10 mouse cellular contexts compared by ENCODE assay signal in the genomic region with DNA sequence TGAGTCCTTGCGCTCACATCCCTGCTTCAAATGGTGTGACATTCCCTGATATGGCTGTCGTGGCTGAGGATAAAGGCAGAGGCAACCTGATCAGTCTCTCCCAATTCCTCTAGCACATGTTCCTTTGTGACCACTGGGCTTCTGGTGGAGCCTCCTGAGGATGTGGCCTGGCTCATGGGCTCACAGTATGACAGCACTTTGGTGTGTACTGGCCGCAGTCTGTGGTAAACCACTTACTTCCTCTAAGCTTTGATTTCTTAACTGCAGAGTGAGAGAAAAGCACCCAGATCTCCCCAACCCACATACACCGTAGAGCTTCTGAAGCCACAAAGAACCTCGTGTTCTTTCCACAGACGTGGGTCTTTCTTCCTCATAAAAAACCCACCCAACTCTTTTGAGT. TPM values are rescaled to one million over a fixed set of nuclear protein-coding genes. Genes with fewer than 3 reads are reported as not detected.
A peak's percentile ranks its signal among the peaks of the same experiment; 100 is the strongest.
DNase-seq lines count a peak whose midpoint lies in the region; ATAC-seq and TF ChIP-seq lines count a peak whose summit lies in the region.
"Had no signal": no experiment of that assay in that cellular context is flagged by ENCODE, and none has a peak within 500 bp of the region (broad histone marks: within the 10 kb centered on the region; RNA-seq: fewer than 3 reads in every experiment).

No protein-coding gene starts in this region.

- no peak; the same call in 1 of the 2 replicates for ATAC-seq in liver, embryonic 12.5 days
- ATAC-seq in activated CD4-positive, CD25-positive, alpha-beta regulatory T cell, adult 4 months = peak; percentile 79
- peak; percentile 87 for ATAC-seq in monocyte, adult 5-6 weeks (replicated peaks; ENCODE audit: insufficient number of reproducible peaks, low FRiP score, low TSS enrichment, poor library complexity, severe bottlenecking)

- 84% methylated on average over 6 of the region's 6 CpGs for WGBS in liver, adult 2 months
- 30% methylated on average over 6 of the region's 6 CpGs for WGBS in liver, embryonic 12.5 days (ENCODE audit: insufficient replicate concordance)

- H3K27me3 ChIP-seq in liver, adult 2 months (ENCODE audit: control insufficient read depth, insufficient read depth, low read length) = no peaks in the 10 kb centered on the region
- 0 out of 2 replicates have a peak, but pooled peaks cover 7% of the 10 kb centered on the region for H3K27me3 ChIP-seq in liver, embryonic 12.5 days (replicated peaks)
- H3K27me3 ChIP-seq: midbrain, embryonic 12.5 days had no signal

- no peak overlapping the region for H3K4me2 ChIP-seq in liver, embryonic 12.5 days
- H3K4me2 ChIP-seq: midbrain, embryonic 12.5 days had no signal

- TF ChIP-seq POLR2A in liver, adult 2 months (IDR thresholded peaks at IDR 0.05; ENCODE audit: extremely low read depth, insufficient read depth, low read length) = no peak

- H3K9ac ChIP-seq in liver, adult 2 months (ENCODE audit: low read depth, low read length) = no peak overlapping the region
- no peak overlapping the region for H3K9ac ChIP-seq in liver, embryonic 12.5 days
- H3K9ac ChIP-seq: midbrain, embryonic 12.5 days had no signal

- no peaks in the 10 kb centered on the region for H3K79me2 ChIP-seq in liver, adult 2 months (ENCODE audit: control insufficient read depth, insufficient read depth, low read length)

- peak; percentile 14 for DNase-seq in liver, adult 2 months (ENCODE audit: extremely low read depth, low read depth, low spot score)
- peak; percentile 14 for DNase-seq in thymus, postnatal 25 days
- no peak for DNase-seq in right cerebral cortex, postnatal 4 days
- DNase-seq in adipocyte (ENCODE audit: low spot score) = no peak
- no peak for DNase-seq in adrenal gland, postnatal 10 days
- DNase-seq: kidney, postnatal 14 days had no signal

- no peak overlapping the region for H3K27ac ChIP-seq in liver, adult 2 months (replicated peaks; ENCODE audit: insufficient read depth, low read depth, low read length)
- no peak overlapping the region for H3K27ac ChIP-seq in liver, embryonic 12.5 days
- H3K27ac ChIP-seq: midbrain, embryonic 12.5 days had no signal

- TF ChIP-seq CTCF in liver, adult 2 months (IDR thresholded peaks at IDR 0.05; ENCODE audit: low read depth, low read length) = no peak

- H3K36me3 ChIP-seq in liver, adult 2 months (ENCODE audit: control insufficient read depth, insufficient read depth, low read length) = no peaks in the 10 kb centered on the region
- no peaks in the 10 kb centered on the region for H3K36me3 ChIP-seq in liver, embryonic 12.5 days
- H3K36me3 ChIP-seq: midbrain, embryonic 12.5 days had no signal

- H3K9me3 ChIP-seq in liver, embryonic 12.5 days (replicated peaks) = no peaks in the 10 kb centered on the region
- H3K9me3 ChIP-seq: midbrain, embryonic 12.5 days had no signal

- H3K4me1 ChIP-seq in liver, adult 2 months (ENCODE audit: control insufficient read depth, insufficient read depth, low read length) = no peaks in the 10 kb centered on the region
- H3K4me1 ChIP-seq in liver, embryonic 12.5 days = no peaks in the 10 kb centered on the region

- H3K4me3 ChIP-seq in liver, adult 2 months (ENCODE audit: insufficient read depth, low read depth, low read length) = no peak overlapping the region
- no peak overlapping the region for H3K4me3 ChIP-seq in liver, embryonic 12.5 days
- H3K4me3 ChIP-seq: midbrain, embryonic 12.5 days had no signal

RNA-seq across cellular contexts. Expression of a gene that starts 59.1 kb away (rescaled TPM):
- total RNA-seq in liver, adult 2 months (2014; rRNA removed) = 2.6 and 4.6 TPM in 2 replicates
- polyA plus RNA-seq in liver, adult 2 months (2012; rRNA removed) = 5.7 and 6.5 TPM in 2 replicates
- 6.7 and 7.2 TPM in 2 replicates for polyA plus RNA-seq in liver, embryonic 12.5 days (2016; fragmentation: Nextera tagmentation; extraction: Ambion mirVana)
- polyA plus RNA-seq in activated CD4-positive, CD25-positive, alpha-beta regulatory T cell, adult 4 months (2017; shearing (Covaris generic)) = under 1 TPM; 0.52 to 0.99 TPM
- 0.21 to 2.8 TPM (median 0.76 TPM) in 3 replicates for total RNA-seq in monocyte, adult 5-6 weeks (2017)
- total RNA-seq in adrenal gland, postnatal 10 days (2021) = 10 to 100 TPM; 47.7 to 56.6 TPM

Comparison
In these comparisons a context has a peak if more than half of its experiments do, and no peak if none do; other contexts are left out.
1. DNase-seq: peak in liver, adult 2 months (single experiment) and thymus, postnatal 25 days (single experiment); none in right cerebral cortex, postnatal 4 days (single experiment), adipocyte (single experiment) and adrenal gland, postnatal 10 days (single experiment).